Mouse (Mus musculus) erythroid progenitor cell, adult 5-6 weeks (primary cell): ENCODE results near the gene Mybpc1. TPM values are rescaled to one million over a fixed set of nuclear protein-coding genes. Genes with fewer than 3 reads are reported as not detected.
"Not testable (repeated sequence)": the region's sequence is repeated elsewhere in the genome, so short reads cannot be mapped to it uniquely, and the experiment has no call there.

Experiments
- ATAC-seq: replicated peaks from 2 replicates; pipeline ENCODE4 v1.8.0; 2016; ENCODE audit warnings: moderate number of reproducible peaks, mild to moderate bottlenecking, moderate TSS enrichment, inconsistent platforms; ENCODE audit not compliant: poor library complexity, low FRiP score, severe bottlenecking
- total RNA-seq, 2 experiments: library from RNA; stranded (forward) in 1 of 2; stranded (reverse) in 1 of 2; fragments of 150-400 nt in 1 of 2; fragments of 186-747, 209-891 nt in 1 of 2; gene quantifications; 2 replicates each; pipeline versions ENCODE4 v1.2.3 to v1.2.4; 2015 to 2017; ENCODE audit warnings: low replicate concordance in 2 of 2

The Mybpc1 gene
- total RNA-seq, 2 experiments from 2014 or later = not detected

DNA sequence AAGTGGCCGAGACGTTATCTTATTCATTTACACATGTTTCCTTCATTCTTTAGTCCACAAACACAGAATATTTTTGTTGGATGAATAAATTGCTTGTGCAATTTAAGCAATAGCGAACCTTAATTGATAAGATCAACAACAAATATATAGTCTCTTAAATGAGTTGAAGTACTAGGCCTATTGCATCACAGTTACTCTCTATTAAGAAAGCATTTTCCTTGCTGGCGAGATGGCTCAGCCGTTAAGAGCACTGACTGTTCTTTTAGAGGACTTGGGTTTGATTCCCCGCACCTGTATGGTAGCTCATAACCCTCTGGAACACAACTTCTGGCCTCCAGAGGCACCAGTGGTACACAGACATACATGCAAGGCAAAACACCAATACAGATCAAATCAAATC, 47.9 kb downstream of the Mybpc1 start:
- ATAC-seq = no peak

- no peak for ATAC-seq
Measured at GRCm38 (mm10) chr10:88552738-88553137, 52.2 kb downstream of the Mybpc1 start.

DNA sequence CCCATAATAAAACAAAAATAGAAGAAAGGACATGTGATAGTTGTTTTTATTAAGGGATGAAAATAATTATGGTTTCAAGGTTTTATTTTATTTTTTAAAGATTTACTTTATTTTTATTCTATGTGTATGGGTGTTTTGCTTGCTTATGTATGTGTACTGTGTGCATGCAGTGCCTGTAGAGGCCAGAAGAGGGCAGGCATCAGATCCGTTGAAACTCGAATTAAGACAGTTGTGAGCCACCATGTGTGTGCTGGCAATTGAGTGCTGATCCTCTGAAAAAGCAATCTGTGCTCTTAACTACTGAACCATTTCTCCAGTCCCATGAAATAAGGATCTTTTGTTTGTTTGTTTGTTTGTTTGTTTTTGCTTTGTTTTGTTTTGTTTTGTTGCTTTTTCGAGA, 54.7 kb downstream of the Mybpc1 start:
- ATAC-seq = no peak

- ATAC-seq = no peak
Measured at GRCm38 (mm10) chr10:88547635-88548034, 57.3 kb downstream of the Mybpc1 start.

- no peak for ATAC-seq
Measured at GRCm38 (mm10) chr10:88530631-88531030, 74.3 kb downstream of the Mybpc1 start.

GRCm38 (mm10) chr10:88524016-88524415, 80.9 kb downstream of the Mybpc1 start:
- ATAC-seq = no peak

DNA sequence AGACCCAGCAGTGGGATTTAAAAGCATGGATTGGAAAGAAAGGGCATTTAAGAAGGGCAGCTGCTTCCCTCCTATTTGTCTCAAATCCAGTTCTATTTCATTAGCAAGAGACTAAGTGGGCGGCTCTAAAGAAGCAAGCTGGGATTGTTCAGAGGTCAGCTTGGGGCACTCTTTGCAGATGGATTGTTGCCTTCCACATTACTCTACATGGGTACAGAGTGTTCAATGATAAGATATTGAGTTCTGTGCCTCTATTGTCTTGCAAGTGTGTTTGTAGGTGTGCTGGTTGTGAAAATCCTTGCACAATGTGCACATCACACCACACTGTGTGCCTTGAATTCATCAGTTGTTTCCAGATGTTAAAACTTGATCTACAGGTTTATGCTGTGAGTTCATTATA, 81.7 kb downstream of the Mybpc1 start:
- ATAC-seq = no peak

DNA sequence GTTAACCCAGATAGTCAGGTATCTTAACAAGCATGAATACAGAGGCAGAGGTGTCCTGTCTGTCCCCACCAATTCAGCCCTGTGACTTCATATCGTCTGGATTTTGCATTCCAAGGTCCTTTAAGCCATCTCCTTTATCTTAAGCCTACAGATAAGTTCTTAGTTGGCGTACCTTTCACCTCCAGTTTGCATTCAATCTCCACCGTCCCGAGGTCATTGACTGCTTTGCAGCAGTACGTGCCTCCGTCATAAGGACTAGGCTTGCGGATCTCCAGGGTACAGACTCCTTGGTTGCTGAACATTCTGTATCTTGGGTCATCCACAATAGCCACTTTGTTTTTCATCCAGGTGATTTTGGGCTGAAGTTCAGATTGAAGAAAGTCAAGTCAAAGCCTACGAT, 82.2 kb downstream of the Mybpc1 start:
- no peak for ATAC-seq

GRCm38 (mm10) chr10:88515049-88515448, 89.9 kb downstream of the Mybpc1 start:
- not testable (repeated sequence) for ATAC-seq

DNA sequence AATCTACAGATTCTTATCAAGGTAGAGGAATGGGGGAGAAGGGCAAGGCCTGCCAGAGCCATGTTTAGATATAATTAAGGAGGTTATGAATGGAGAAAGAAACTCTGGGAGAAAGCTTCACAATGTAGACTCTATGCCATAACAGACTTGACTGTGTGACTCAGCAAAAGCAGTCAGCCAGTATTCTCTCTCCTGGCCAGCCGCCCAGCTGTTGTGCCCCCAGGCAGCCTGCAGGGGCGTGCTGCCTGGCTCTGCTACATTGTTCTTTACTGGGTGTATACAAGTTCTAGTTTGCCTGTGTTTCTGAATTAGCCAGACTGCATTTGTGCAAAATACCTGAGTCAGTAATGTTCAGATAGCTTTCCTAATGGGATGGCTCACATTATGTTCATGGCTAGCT, 90.5 kb downstream of the Mybpc1 start:
- peak; percentile 65 for ATAC-seq

- no peak for ATAC-seq
Measured at GRCm38 (mm10) chr10:88513574-88514135, 91.3 kb downstream of the Mybpc1 start.

- no peak for ATAC-seq
Measured at GRCm38 (mm10) chr10:88511355-88511754, 93.6 kb downstream of the Mybpc1 start.

DNA sequence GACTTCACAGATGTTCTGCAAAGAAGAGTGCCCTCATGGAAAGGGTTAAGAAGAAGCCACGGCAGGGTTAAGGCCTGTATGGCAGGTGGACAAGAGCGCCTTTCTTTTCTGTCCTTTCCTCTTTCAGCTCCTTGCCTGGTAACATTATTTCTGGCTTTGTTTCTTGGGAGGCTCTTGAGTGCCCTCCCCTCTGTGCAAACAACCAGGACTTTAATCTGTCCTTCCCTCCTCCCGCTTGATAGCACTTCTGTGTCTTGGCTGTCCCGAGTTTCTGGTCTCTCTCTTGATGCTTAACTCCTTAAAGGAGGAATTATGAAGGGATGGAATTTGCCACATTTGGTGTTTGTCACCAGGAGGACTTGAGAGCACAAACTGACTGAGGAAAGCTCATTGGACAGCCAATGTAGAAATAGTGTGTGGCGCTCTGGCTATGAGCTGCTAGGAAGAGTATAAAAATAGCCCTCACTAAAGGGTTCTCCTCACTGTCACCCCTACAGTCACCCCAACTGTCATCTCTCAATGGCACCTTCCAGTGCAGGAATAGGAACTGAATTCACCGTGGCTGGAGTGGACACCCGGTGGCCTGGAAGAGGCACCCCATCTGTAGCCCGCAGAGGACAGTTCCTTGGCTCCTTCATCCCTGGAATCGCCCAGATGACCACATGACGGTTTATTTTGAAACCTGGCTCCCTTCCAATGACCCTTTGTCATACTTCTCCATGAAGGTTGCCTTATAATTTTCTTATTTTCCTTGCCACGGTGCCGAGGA, 94.3 kb downstream of the Mybpc1 start:
- no peak for ATAC-seq

GRCm38 (mm10) chr10:88507691-88508143, 97.2 kb downstream of the Mybpc1 start:
- no peak for ATAC-seq

GRCm38 (mm10) chr10:88505256-88505655, 99.7 kb downstream of the Mybpc1 start:
- no peak for ATAC-seq

GRCm38 (mm10) chr10:88504481-88504880, 100.5 kb downstream of the Mybpc1 start:
- no peak for ATAC-seq

- ATAC-seq = peak; percentile 89
Measured at GRCm38 (mm10) chr10:88503421-88504314, 101.3 kb downstream of the Mybpc1 start, which contains the start of gene Chpt1. Chpt1 (minus strand) TSS chr10:88504073.

DNA sequence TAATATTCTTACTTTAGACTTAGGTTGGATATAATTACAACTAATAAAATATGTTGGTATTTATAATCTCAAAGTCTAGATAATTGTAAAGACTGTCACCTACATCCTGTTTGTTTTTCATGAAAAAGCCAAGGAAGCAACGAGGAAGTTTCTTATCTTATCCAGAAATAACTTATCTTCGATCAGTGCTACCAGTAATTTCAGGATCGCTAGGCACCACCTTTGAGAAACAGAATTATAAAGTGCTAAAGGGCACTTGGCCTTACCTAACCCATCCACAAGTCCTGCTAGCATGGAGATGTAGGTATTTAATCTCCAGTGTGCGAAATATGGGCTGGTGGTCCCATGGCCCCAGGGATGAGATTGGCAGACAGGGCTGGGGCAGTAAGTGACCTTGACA, 102.0 kb downstream of the Mybpc1 start:
- ATAC-seq = no peak

- no peak for ATAC-seq
Measured at GRCm38 (mm10) chr10:88501886-88502765, 102.8 kb downstream of the Mybpc1 start.

DNA sequence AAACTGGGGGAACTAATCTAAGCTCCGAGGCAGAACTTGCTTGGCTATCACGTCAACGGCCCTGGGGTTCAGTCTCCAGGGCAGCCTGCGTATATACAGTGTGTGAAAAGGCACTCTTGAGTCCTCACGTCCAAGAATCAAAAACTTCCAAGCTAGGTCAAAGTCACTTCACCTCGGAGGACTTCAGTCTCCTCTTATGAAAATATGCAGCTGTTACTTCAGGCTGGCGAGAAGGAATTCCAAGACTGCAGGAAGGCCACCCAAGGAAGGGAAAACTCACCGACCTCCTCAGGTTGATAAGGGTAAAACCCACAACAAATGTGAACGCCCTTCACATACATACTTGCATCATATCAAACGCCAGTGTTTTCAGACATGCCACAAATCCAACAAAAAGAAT, 103.6 kb downstream of the Mybpc1 start:
- no peak for ATAC-seq
